Mouse (Mus musculus) thymus, postnatal 0 days (tissue): Measurements from ENCODE around the gene Klrc2. TPM values are rescaled to one million over a fixed set of nuclear protein-coding genes. Genes with fewer than 3 reads are reported as not detected.
A peak's percentile ranks its signal among the peaks of the same experiment; 100 is the strongest.
"Not testable (repeated sequence)": the region's sequence is repeated elsewhere in the genome, so short reads cannot be mapped to it uniquely, and the experiment has no call there.

ENCODE experiments used
- DNase-seq: peaks from one replicate; pipeline ENCODE4 v3.0.0-alpha.2; 2015; ENCODE audit warnings: low spot score
- microRNA-seq: library from miRNA; unstranded; fragments of <30 nt; microRNA quantifications from one replicate; pipeline ENCODE4, GENCODE M21; 2016; ENCODE audit warnings: borderline number of aligned reads
- polyA plus RNA-seq: library from polyadenylated mRNA; unstranded; fragments of >200 nt; fragmentation: Nextera tagmentation; extraction: Ambion mirVana; gene quantifications from 2 replicates; pipeline ENCODE4 v1.2.1, GENCODE M21; 2015

The Klrc2 gene
- 0.57 and 0.62 TPM in 2 replicates for polyA plus RNA-seq

- DNase-seq: not testable (repeated sequence)
Observed at GRCm38 (mm10) chr6:129660589-129660988, at the start of gene Klrc2. Klrc2 (minus strand) TSS chr6:129660689.

GRCm38 (mm10) chr6:129691436-129691835 is 30.9 kb upstream of the Klrc2 start:
- DNase-seq: not testable (repeated sequence)

- peak; percentile 4 for DNase-seq
Observed at GRCm38 (mm10) chr6:129680379-129680778, 19.9 kb upstream of the Klrc2 start.

GRCm38 (mm10) chr6:129678873-129679272 is 18.4 kb upstream of the Klrc2 start, which contains the start of gene Klrc1:
Klrc1 (minus strand) TSS chr6:129678973.
- no peak for DNase-seq

- not testable (repeated sequence) for DNase-seq
Observed at GRCm38 (mm10) chr6:129661301-129661700, 812 bp upstream of the Klrc2 start.

GRCm38 (mm10) chr6:129644054-129644453 is 16.4 kb downstream of the Klrc2 start:
- not testable (repeated sequence) for DNase-seq

- DNase-seq: not testable (repeated sequence)
Observed at GRCm38 (mm10) chr6:129643237-129643636, 17.3 kb downstream of the Klrc2 start, which contains the start of gene Klrc3. Klrc3 (minus strand) TSS chr6:129643337.

GRCm38 (mm10) chr6:129631046-129631445 is 29.4 kb downstream of the Klrc2 start:
- not testable (repeated sequence) for DNase-seq

GRCm38 (mm10) chr6:129623735-129624134 is 36.8 kb downstream of the Klrc2 start, which contains the start of gene Klrk1:
Klrk1 (minus strand) TSS chr6:129623864.
- no peak for DNase-seq

- DNase-seq: peak; percentile 27
Observed at GRCm38 (mm10) chr6:129608372-129608771, 52.1 kb downstream of the Klrc2 start.

Small RNA genes within 50 kb of the gene (microRNA-seq; reads per million reads assigned to microRNA genes)
- gene Mir680-1: not detected

Other genes with a start within 250 kb of the Klrc2 start
- 0.75 and 1.1 TPM in 2 replicates for gene Clec1a, start 208.7 kb downstream of the Klrc2 start, polyA plus RNA-seq
- gene Olr1, start 153.5 kb downstream of the Klrc2 start, polyA plus RNA-seq: 0.09 and 0.12 TPM in 2 replicates
- not detected in 2 replicates for gene Tmem52b, start 148.1 kb downstream of the Klrc2 start, polyA plus RNA-seq
- 32.0 and 34.1 TPM in 2 replicates for gene Gabarapl1, start 127.5 kb downstream of the Klrc2 start, polyA plus RNA-seq
- 0.45 and 0.74 TPM in 2 replicates for gene Klre1, start 82.8 kb downstream of the Klrc2 start, polyA plus RNA-seq
- gene Klrd1, start 68.9 kb downstream of the Klrc2 start, polyA plus RNA-seq: 9.1 and 12.2 TPM in 2 replicates
- 4.5 and 4.8 TPM in 2 replicates for gene Klrk1, start 36.8 kb downstream of the Klrc2 start, polyA plus RNA-seq
- not detected in 2 replicates for gene Klrc3, start 17.4 kb downstream of the Klrc2 start, polyA plus RNA-seq
- 2.0 and 2.4 TPM in 2 replicates for gene Klrc1, start 18.3 kb upstream of the Klrc2 start, polyA plus RNA-seq
- gene Klri1, start 56.4 kb upstream of the Klrc2 start, polyA plus RNA-seq: not detected in 2 replicates
- 0.18 and 0.31 TPM in 2 replicates for gene Klri2, start 79.8 kb upstream of the Klrc2 start, polyA plus RNA-seq
- gene Gm156, start 123.6 kb upstream of the Klrc2 start, polyA plus RNA-seq: 0.21 and 0.41 TPM in 2 replicates
- gene Gm17631, start 202.0 kb upstream of the Klrc2 start, polyA plus RNA-seq: not detected in 2 replicates
- not detected in 2 replicates for gene Klra17, start 216.0 kb upstream of the Klrc2 start, polyA plus RNA-seq